Mouse (Mus musculus) brain, embryonic 14.5 days (tissue): ENCODE measurements at regions not wholly inside any gene's neighbourhood (a gene's known extent, or its start where the extent isn't known, plus 50 kb on each side); places are given as distances from the start of the nearest gene placed in this dataset.

Experiments
- CTCF ChIP-seq: fragments of 200-500 bp; IDR thresholded peaks from 2 replicates; pipeline ENCODE4 v1.5.1; 2012; ENCODE audit warnings: inconsistent platforms, mild to moderate bottlenecking, moderate library complexity, borderline replicate concordance; ENCODE audit not compliant: insufficient read depth, insufficient read length; ENCODE audit errors: extremely low read depth
- POLR2A ChIP-seq: fragments of 200-500 bp; IDR thresholded peaks from 2 replicates; pipeline ENCODE4 v1.6.1; 2012; ENCODE audit warnings: mild to moderate bottlenecking, inconsistent platforms, borderline replicate concordance; ENCODE audit not compliant: poor library complexity, insufficient read depth, insufficient read length, severe bottlenecking; ENCODE audit errors: extremely low read depth

- no peak for TF ChIP-seq CTCF
- TF ChIP-seq POLR2A: no peak
Measured at GRCm38 (mm10) chr3:21984807-21985206, 91.6 kb upstream of the Tbl1xr1 start.
